ENCODE assay signal across 18 mouse cellular contexts in genomic region chr12:71458559-71459176, GRCm38 (mm10).
DNase-seq lines count a peak whose midpoint lies in the region; ATAC-seq and TF ChIP-seq lines count a peak whose summit lies in the region.
"Had no signal": no experiment of that assay in that cellular context is flagged by ENCODE, and none has a peak within 500 bp of the region (broad histone marks: within the 10 kb centered on the region; RNA-seq: fewer than 3 reads in every experiment).

No protein-coding gene starts in this region.

- dilution Hi-C loops in CH12.LX (cut with MboI; ENCODE audit: extremely low pct_ligation_motif_present, extremely low pct_unique_long_range_greater_than_20kb, low sequenced_read_pairs): no loop called here

- no peak for DNase-seq in embryonic facial prominence, embryonic 10.5 days (ENCODE audit: low spot score)
- DNase-seq in kidney, adult 11 months: no peak
- DNase-seq in CH12.LX (ENCODE audit: extremely low read depth): no peak
- no peak for DNase-seq in thymus, adult 18-20 months
- DNase-seq in layer of hippocampus, postnatal 14 days (ENCODE audit: low spot score in 2 of 2): no peak
- DNase-seq: adrenal gland, adult 2 months; cerebellum, postnatal 25 days; gastrocnemius, postnatal 36 days; kidney, adult 9 months; layer of hippocampus, postnatal 36 days had no signal

- peak; percentile 35; the same call in 1 of the 2 replicates for ATAC-seq in embryonic facial prominence, embryonic 12.5 days (ENCODE audit: insufficient number of reproducible peaks, insufficient read depth, low FRiP score, low TSS enrichment)
- no peak for ATAC-seq in kidney, embryonic 15.5 days (replicated peaks; ENCODE audit: low FRiP score)
- ATAC-seq in limb, embryonic 15.5 days (ENCODE audit: insufficient number of reproducible peaks, low FRiP score, low TSS enrichment, low read depth): peak; percentile 91
- ATAC-seq: hindbrain, embryonic 16.5 days; midbrain, embryonic 15.5 days had no signal

- no peak for TF ChIP-seq RAD21 in CH12.LX (IDR thresholded peaks at IDR 0.05; ENCODE audit: low read depth, low read length)

- H3K36me3 ChIP-seq in embryonic facial prominence, embryonic 12.5 days: no peaks in the 10 kb centered on the region
- H3K36me3 ChIP-seq in embryonic facial prominence, embryonic 10.5 days (replicated peaks): no peaks in the 10 kb centered on the region
- H3K36me3 ChIP-seq in kidney, embryonic 15.5 days: no peaks in the 10 kb centered on the region
- H3K36me3 ChIP-seq in CH12.LX (replicated peaks in 1 of 2; ENCODE audit: control insufficient read depth in 1 of 2, insufficient read depth in 1 of 2, low read length in 1 of 2): no peaks in the 10 kb centered on the region
- H3K36me3 ChIP-seq in limb, embryonic 15.5 days: no peaks in the 10 kb centered on the region
- H3K36me3 ChIP-seq: midbrain, embryonic 15.5 days had no signal

- no peak overlapping the region for H3K4me2 ChIP-seq in embryonic facial prominence, embryonic 12.5 days (replicated peaks)
- H3K4me2 ChIP-seq in kidney, embryonic 15.5 days: no peak overlapping the region
- H3K4me2 ChIP-seq in CH12.LX (ENCODE audit: insufficient read depth, low read depth, poor library complexity, severe bottlenecking): peak overlapping the region; percentile 4
- peak overlapping the region; percentile 29; the same call in 1 of the 2 replicates for H3K4me2 ChIP-seq in limb, embryonic 15.5 days
- H3K4me2 ChIP-seq: heart, embryonic 11.5 days; midbrain, embryonic 15.5 days had no signal

- TF ChIP-seq CTCF in CH12.LX (conservative IDR thresholded peaks at IDR 0.05 in 1 of 2, IDR thresholded peaks at IDR 0.05 in 1 of 2; ENCODE audit: low read depth in 2 of 2, low read length in 2 of 2): no peak

- in situ Hi-C loops in CH12.LX (cut with MboI; ENCODE audit: low pct_ligation_motif_present, low pct_unique_long_range_greater_than_20kb, low sequenced_read_pairs): no loop called here

- no peak overlapping the region for H3K9ac ChIP-seq in embryonic facial prominence, embryonic 12.5 days
- no peak overlapping the region for H3K9ac ChIP-seq in kidney, embryonic 15.5 days
- no peak overlapping the region for H3K9ac ChIP-seq in CH12.LX (ENCODE audit: insufficient read depth, low read depth)
- H3K9ac ChIP-seq in limb, embryonic 15.5 days: no peak overlapping the region
- H3K9ac ChIP-seq: liver, embryonic 14.5 days; midbrain, embryonic 15.5 days had no signal

- H3K9me3 ChIP-seq in embryonic facial prominence, embryonic 12.5 days: no peaks in the 10 kb centered on the region
- no peaks in the 10 kb centered on the region for H3K9me3 ChIP-seq in embryonic facial prominence, embryonic 10.5 days
- H3K9me3 ChIP-seq in kidney, embryonic 15.5 days (replicated peaks): no peaks in the 10 kb centered on the region
- H3K9me3 ChIP-seq in CH12.LX (replicated peaks; ENCODE audit: low read length): no peaks in the 10 kb centered on the region
- H3K9me3 ChIP-seq in limb, embryonic 15.5 days: no peaks in the 10 kb centered on the region
- H3K9me3 ChIP-seq: midbrain, embryonic 15.5 days had no signal

- TF ChIP-seq EP300 in CH12.LX (IDR thresholded peaks at IDR 0.05; ENCODE audit: low read length): no peak

- H3K4me1 ChIP-seq in embryonic facial prominence, embryonic 12.5 days: 0 out of 2 replicates have a peak, but pooled peaks cover 6% of the 10 kb centered on the region
- H3K4me1 ChIP-seq in embryonic facial prominence, embryonic 10.5 days: peaks cover 19% of the 10 kb centered on the region; the same call in 1 of the 2 replicates
- H3K4me1 ChIP-seq in kidney, embryonic 15.5 days: 0 out of 2 replicates have a peak, but pooled peaks cover 13% of the 10 kb centered on the region
- H3K4me1 ChIP-seq in CH12.LX (ENCODE audit: control insufficient read depth in 1 of 2, insufficient read depth in 2 of 2): peaks cover 2 to 3% of the 10 kb centered on the region in 2 experiments; a peak in 1 of 4 replicates
- H3K4me1 ChIP-seq in limb, embryonic 15.5 days: peaks cover 19% of the 10 kb centered on the region; the same call in 1 of the 2 replicates
- H3K4me1 ChIP-seq: megakaryocyte, embryonic 14.5 days; midbrain, embryonic 15.5 days had no signal

- no peaks in the 10 kb centered on the region for H3K79me2 ChIP-seq in CH12.LX (replicated peaks; ENCODE audit: control insufficient read depth, extremely low read depth, insufficient read depth, poor library complexity, severe bottlenecking)

- WGBS in embryonic facial prominence, embryonic 12.5 days: 54% methylated on average over 12 of the region's 12 CpGs
- 63% methylated on average over 12 of the region's 12 CpGs for WGBS in embryonic facial prominence, embryonic 10.5 days
- WGBS in kidney, embryonic 15.5 days: 61% methylated on average over 12 of the region's 12 CpGs
- 36% methylated on average over 12 of the region's 12 CpGs for WGBS in limb, embryonic 15.5 days

- H3K4me3 ChIP-seq in embryonic facial prominence, embryonic 12.5 days: no peak overlapping the region
- no peak overlapping the region for H3K4me3 ChIP-seq in embryonic facial prominence, embryonic 10.5 days
- H3K4me3 ChIP-seq in kidney, embryonic 15.5 days (replicated peaks): no peak overlapping the region
- no peak overlapping the region for H3K4me3 ChIP-seq in CH12.LX (replicated peaks in 1 of 3; ENCODE audit: low read depth in 2 of 3, low read length in 2 of 3, poor library complexity in 1 of 3)
- H3K4me3 ChIP-seq in limb, embryonic 15.5 days: no peak overlapping the region
- H3K4me3 ChIP-seq: megakaryocyte, embryonic 14.5 days; midbrain, embryonic 15.5 days had no signal

- no peak for TF ChIP-seq POLR2A in CH12.LX (IDR thresholded peaks at IDR 0.05; ENCODE audit: low read depth, low read length)

- H3K27ac ChIP-seq in embryonic facial prominence, embryonic 12.5 days: no peak overlapping the region
- no peak overlapping the region; the same call in 1 of the 2 replicates for H3K27ac ChIP-seq in embryonic facial prominence, embryonic 10.5 days (replicated peaks)
- H3K27ac ChIP-seq in kidney, embryonic 15.5 days: 0 out of 2 replicates have a peak overlapping the region, but pooled peaks have one; percentile 15
- no peak overlapping the region for H3K27ac ChIP-seq in CH12.LX (ENCODE audit: insufficient read depth, low read depth)
- peak overlapping the region; percentile 55 for H3K27ac ChIP-seq in limb, embryonic 15.5 days
- H3K27ac ChIP-seq: liver, embryonic 14.5 days; midbrain, embryonic 15.5 days had no signal

- H3K27me3 ChIP-seq in embryonic facial prominence, embryonic 12.5 days: no peaks in the 10 kb centered on the region
- no peaks in the 10 kb centered on the region for H3K27me3 ChIP-seq in embryonic facial prominence, embryonic 10.5 days (replicated peaks; ENCODE audit: low read depth, poor library complexity, severe bottlenecking)
- H3K27me3 ChIP-seq in kidney, embryonic 15.5 days: no peaks in the 10 kb centered on the region
- H3K27me3 ChIP-seq in CH12.LX (replicated peaks): no peaks in the 10 kb centered on the region
- 0 out of 2 replicates have a peak, but pooled peaks cover 9% of the 10 kb centered on the region for H3K27me3 ChIP-seq in limb, embryonic 15.5 days
- H3K27me3 ChIP-seq: midbrain, embryonic 15.5 days had no signal

TF ChIP-seq in CH12.LX, 34 proteins besides CTCF, POLR2A, EP300 and RAD21:
- no peak for TF ChIP-seq MAX (IDR thresholded peaks at IDR 0.05; ENCODE audit: low read length)
- no peak for TF ChIP-seq ETS1 (conservative IDR thresholded peaks at IDR 0.05; ENCODE audit: low read depth, low read length)
- no peak for TF ChIP-seq IRF4 (IDR thresholded peaks at IDR 0.05; ENCODE audit: low read depth, low read length)
- TF ChIP-seq USF2 (conservative IDR thresholded peaks at IDR 0.05; ENCODE audit: low read depth, low read length): no peak
- TF ChIP-seq NELFE (IDR thresholded peaks at IDR 0.05; ENCODE audit: low read depth, low read length): no peak
- TF ChIP-seq MXI1 (IDR thresholded peaks at IDR 0.05; ENCODE audit: low read depth, low read length): no peak
- TF ChIP-seq ZMIZ1 (IDR thresholded peaks at IDR 0.05; ENCODE audit: low read depth, low read length): no peak
- TF ChIP-seq MAFK (IDR thresholded peaks at IDR 0.05; ENCODE audit: insufficient replicate concordance, low read length): no peak
- TF ChIP-seq ELF1 (IDR thresholded peaks at IDR 0.05; ENCODE audit: low read depth, low read length): no peak
- no peak for TF ChIP-seq SMC3 (IDR thresholded peaks at IDR 0.05; ENCODE audit: low read depth, low read length)
- TF ChIP-seq MYC (IDR thresholded peaks at IDR 0.05; ENCODE audit: low read depth, low read length): no peak
- no peak for TF ChIP-seq BHLHE40 (IDR thresholded peaks at IDR 0.05; ENCODE audit: low read depth, low read length)
- no peak for TF ChIP-seq E2F4 (IDR thresholded peaks at IDR 0.05; ENCODE audit: insufficient replicate concordance, low read depth, low read length)

Comparison
In these comparisons a context has a peak if more than half of its experiments do, and no peak if none do; other contexts are left out.
1. H3K27ac ChIP-seq: peak in kidney, embryonic 15.5 days (single experiment) and limb, embryonic 15.5 days (single experiment); none in embryonic facial prominence, embryonic 12.5 days (single experiment), embryonic facial prominence, embryonic 10.5 days (single experiment) and CH12.LX (single experiment).
2. H3K4me2 ChIP-seq: peak in CH12.LX (single experiment) and limb, embryonic 15.5 days (single experiment); none in embryonic facial prominence, embryonic 12.5 days (single experiment) and kidney, embryonic 15.5 days (single experiment).